Mouse (Mus musculus): ENCODE results near the gene Hoxd10.

DNA sequence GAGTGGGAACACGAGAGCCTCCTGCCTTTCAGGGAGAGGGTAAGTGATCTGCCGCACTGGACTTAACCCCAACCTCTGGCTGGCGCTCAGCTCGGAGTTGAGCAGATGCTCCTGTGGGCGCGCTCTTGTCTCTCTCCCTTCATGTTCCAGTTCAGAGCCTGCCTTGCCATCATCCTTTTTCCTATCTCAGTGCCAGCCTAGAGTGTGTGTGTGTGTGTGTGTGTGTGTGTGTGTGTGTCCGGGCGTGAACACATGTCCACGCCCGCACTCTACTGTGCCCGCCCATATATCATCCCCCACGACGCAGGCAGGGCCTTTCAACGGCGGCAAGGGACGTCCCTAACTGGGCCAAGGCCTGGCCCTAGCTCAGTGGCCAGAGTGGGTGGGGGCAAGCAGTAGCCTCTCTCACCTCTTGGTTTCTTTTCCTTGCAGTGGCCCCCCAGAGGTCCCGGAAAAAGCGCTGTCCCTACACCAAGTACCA lies 8.2 kb upstream of the Hoxd10 start:
- TF ChIP-seq BHLHE40 (IDR thresholded peaks at IDR 0.05; ENCODE audit: low read depth, low read length) (no peak), POLR2A (IDR thresholded peaks at IDR 0.05; ENCODE audit: low read depth, low read length) (no peak), CTCF (conservative IDR thresholded peaks at IDR 0.05 in 1 of 2, IDR thresholded peaks at IDR 0.05 in 1 of 2; ENCODE audit: low read depth in 2 of 2, low read length in 2 of 2) (no peak), MAFK (IDR thresholded peaks at IDR 0.05; ENCODE audit: insufficient replicate concordance, low read length) (no peak)
